Mouse (Mus musculus): ENCODE results near the gene Nr2f1. TPM values are rescaled to one million over a fixed set of nuclear protein-coding genes. Genes with fewer than 3 reads are reported as not detected.

Nr2f1 gene
- polyA plus RNA-seq, 1 experiment from 2014 or later = 70.2 TPM

- Histone ChIP-seq H3K9ac (replicated peaks; ENCODE audit: low read depth, low read length) (peak overlapping the region; percentile 84), H3K27ac (ENCODE audit: low read length) (peak overlapping the region; percentile 90), H3K27me3 (replicated peaks; ENCODE audit: control insufficient read depth, insufficient read depth, low read length) (peaks cover 5% of the 10 kb centered on the region; the same call in 1 of the 2 replicates), H3K4me3 (replicated peaks; ENCODE audit: low read length) (peak overlapping the region; percentile 65), H3K4me1 (replicated peaks; ENCODE audit: control insufficient read depth, insufficient read depth, low read length) (peaks cover 18% of the 10 kb centered on the region), H3K9me3 (ENCODE audit: control insufficient read depth, low read length) (no peaks in the 10 kb centered on the region), H3K4me2 (ENCODE audit: low read length) (peak overlapping the region; percentile 64), H3K36me3 (ENCODE audit: control insufficient read depth, insufficient read depth) (no peaks in the 10 kb centered on the region)
- no peak for ATAC-seq
- WGBS = 3% methylated on average over 63 of the region's 64 CpGs
Observed at GRCm38 (mm10) chr13:78194850-78195600, 4.5 kb downstream of the Nr2f1 start.

- Histone ChIP-seq H3K9ac (replicated peaks; ENCODE audit: low read depth, low read length) (peak overlapping the region; percentile 84), H3K9me3 (ENCODE audit: control insufficient read depth, low read length) (no peaks in the 10 kb centered on the region), H3K4me3 (replicated peaks; ENCODE audit: low read length) (peak overlapping the region; percentile 65), H3K27me3 (replicated peaks; ENCODE audit: control insufficient read depth, insufficient read depth, low read length) (peaks cover 5% of the 10 kb centered on the region; the same call in 1 of the 2 replicates), H3K4me1 (replicated peaks; ENCODE audit: control insufficient read depth, insufficient read depth, low read length) (peaks cover 23% of the 10 kb centered on the region), H3K27ac (ENCODE audit: low read length) (peak overlapping the region; percentile 90), H3K4me2 (ENCODE audit: low read length) (peak overlapping the region; percentile 64), H3K36me3 (ENCODE audit: control insufficient read depth, insufficient read depth) (no peaks in the 10 kb centered on the region)
- 10% methylated on average over 26 of the region's 26 CpGs for WGBS
- ATAC-seq = no peak
Observed at GRCm38 (mm10) chr13:78194135-78194849, 5.3 kb downstream of the Nr2f1 start.

- peak overlapping the region; percentile 64 for H3K4me2 ChIP-seq (ENCODE audit: low read length)
- no peaks in the 10 kb centered on the region for H3K36me3 ChIP-seq (ENCODE audit: control insufficient read depth, insufficient read depth)
- H3K27ac ChIP-seq (ENCODE audit: low read length) = peak overlapping the region; percentile 60
- peak overlapping the region; percentile 65 for H3K4me3 ChIP-seq (replicated peaks; ENCODE audit: low read length)
- H3K27me3 ChIP-seq (replicated peaks; ENCODE audit: control insufficient read depth, insufficient read depth, low read length) = peaks cover 8% of the 10 kb centered on the region
- ATAC-seq = no peak
- H3K9ac ChIP-seq (replicated peaks; ENCODE audit: low read depth, low read length) = peak overlapping the region; percentile 84
- 11% methylated on average over 4 of the region's 4 CpGs for WGBS
- peaks cover 27% of the 10 kb centered on the region for H3K4me1 ChIP-seq (replicated peaks; ENCODE audit: control insufficient read depth, insufficient read depth, low read length)
- no peaks in the 10 kb centered on the region for H3K9me3 ChIP-seq (ENCODE audit: control insufficient read depth, low read length)
Observed at GRCm38 (mm10) chr13:78193211-78193610, 6.3 kb downstream of the Nr2f1 start.

- WGBS = 26% methylated on average over 10 of the region's 10 CpGs
- H3K4me3 ChIP-seq (replicated peaks; ENCODE audit: low read length) = peak overlapping the region; percentile 33
- no peaks in the 10 kb centered on the region for H3K9me3 ChIP-seq (ENCODE audit: control insufficient read depth, low read length)
- peak overlapping the region; percentile 57 for H3K27ac ChIP-seq (ENCODE audit: low read length)
- no peak for ATAC-seq
- H3K27me3 ChIP-seq (replicated peaks; ENCODE audit: control insufficient read depth, insufficient read depth, low read length) = peaks cover 17% of the 10 kb centered on the region
- H3K9ac ChIP-seq (replicated peaks; ENCODE audit: low read depth, low read length) = peak overlapping the region; percentile 61
- H3K4me2 ChIP-seq (ENCODE audit: low read length) = peak overlapping the region; percentile 52
- H3K4me1 ChIP-seq (replicated peaks; ENCODE audit: control insufficient read depth, insufficient read depth, low read length) = peaks cover 32% of the 10 kb centered on the region
- H3K36me3 ChIP-seq (ENCODE audit: control insufficient read depth, insufficient read depth) = no peaks in the 10 kb centered on the region
Observed at GRCm38 (mm10) chr13:78189586-78189985, 10.0 kb downstream of the Nr2f1 start.

GRCm38 (mm10) chr13:78187833-78188232 is 11.7 kb downstream of the Nr2f1 start:
- H3K27me3 ChIP-seq (replicated peaks; ENCODE audit: control insufficient read depth, insufficient read depth, low read length) = peaks cover 19% of the 10 kb centered on the region
- peak overlapping the region; percentile 45 for H3K9ac ChIP-seq (replicated peaks; ENCODE audit: low read depth, low read length)
- peak overlapping the region; percentile 72 for H3K27ac ChIP-seq (ENCODE audit: low read length)
- H3K36me3 ChIP-seq (ENCODE audit: control insufficient read depth, insufficient read depth) = no peaks in the 10 kb centered on the region
- WGBS = 31% methylated on average over 5 of the region's 5 CpGs
- H3K4me3 ChIP-seq (replicated peaks; ENCODE audit: low read length) = peak overlapping the region; percentile 15
- no peak for ATAC-seq
- no peaks in the 10 kb centered on the region for H3K9me3 ChIP-seq (ENCODE audit: control insufficient read depth, low read length)
- H3K4me1 ChIP-seq (replicated peaks; ENCODE audit: control insufficient read depth, insufficient read depth, low read length) = peaks cover 35% of the 10 kb centered on the region
- H3K4me2 ChIP-seq (ENCODE audit: low read length) = peak overlapping the region; percentile 40

GRCm38 (mm10) chr13:78186340-78186946 is 13.1 kb downstream of the Nr2f1 start:
- 16% methylated on average over 12 of the region's 12 CpGs for WGBS
- H3K9me3 ChIP-seq (ENCODE audit: control insufficient read depth, low read length) = no peaks in the 10 kb centered on the region
- H3K27me3 ChIP-seq (replicated peaks; ENCODE audit: control insufficient read depth, insufficient read depth, low read length) = peaks cover 22% of the 10 kb centered on the region

GRCm38 (mm10) chr13:78184786-78185466 is 14.6 kb downstream of the Nr2f1 start:
- peak overlapping the region; percentile 41 for H3K9ac ChIP-seq (replicated peaks; ENCODE audit: low read depth, low read length)
- peaks cover 22% of the 10 kb centered on the region for H3K27me3 ChIP-seq (replicated peaks; ENCODE audit: control insufficient read depth, insufficient read depth, low read length)

More at GRCm38 (mm10) chr13:78186340-78186946, 13.1 kb downstream of the Nr2f1 start:
- Histone ChIP-seq H3K27ac (ENCODE audit: low read length) (peak overlapping the region; percentile 58), H3K36me3 (ENCODE audit: control insufficient read depth, insufficient read depth) (no peaks in the 10 kb centered on the region), H3K4me2 (ENCODE audit: low read length) (no peak overlapping the region), H3K9ac (replicated peaks; ENCODE audit: low read depth, low read length) (no peak overlapping the region), H3K4me3 (replicated peaks; ENCODE audit: low read length) (no peak overlapping the region), H3K4me1 (replicated peaks; ENCODE audit: control insufficient read depth, insufficient read depth, low read length) (peaks cover 36% of the 10 kb centered on the region)
- no peak for ATAC-seq

GRCm38 (mm10) chr13:78183986-78184385 is 15.6 kb downstream of the Nr2f1 start:
- peaks cover 24% of the 10 kb centered on the region for H3K27me3 ChIP-seq (replicated peaks; ENCODE audit: control insufficient read depth, insufficient read depth, low read length)
- H3K4me1 ChIP-seq (replicated peaks; ENCODE audit: control insufficient read depth, insufficient read depth, low read length) = peaks cover 38% of the 10 kb centered on the region
- H3K9me3 ChIP-seq (ENCODE audit: control insufficient read depth, low read length) = no peaks in the 10 kb centered on the region
- 6% methylated on average over 5 of the region's 5 CpGs for WGBS
- H3K27ac ChIP-seq (ENCODE audit: low read length) = peak overlapping the region; percentile 88
- H3K4me3 ChIP-seq (replicated peaks; ENCODE audit: low read length) = peak overlapping the region; percentile 9; the same call in 1 of the 2 replicates
- H3K4me2 ChIP-seq (ENCODE audit: low read length) = peak overlapping the region; percentile 42
- no peaks in the 10 kb centered on the region for H3K36me3 ChIP-seq (ENCODE audit: control insufficient read depth, insufficient read depth)
- peak overlapping the region; percentile 43 for H3K9ac ChIP-seq (replicated peaks; ENCODE audit: low read depth, low read length)
- peak; percentile 41 for ATAC-seq

More at GRCm38 (mm10) chr13:78184786-78185466, 14.6 kb downstream of the Nr2f1 start:
- no peak for ATAC-seq
- H3K36me3 ChIP-seq (ENCODE audit: control insufficient read depth, insufficient read depth) = no peaks in the 10 kb centered on the region
- H3K4me3 ChIP-seq (replicated peaks; ENCODE audit: low read length) = peak overlapping the region; percentile 23
- WGBS = 12% methylated on average over 14 of the region's 14 CpGs
- peaks cover 34% of the 10 kb centered on the region for H3K4me1 ChIP-seq (replicated peaks; ENCODE audit: control insufficient read depth, insufficient read depth, low read length)
- H3K9me3 ChIP-seq (ENCODE audit: control insufficient read depth, low read length) = no peaks in the 10 kb centered on the region
- peak overlapping the region; percentile 42 for H3K4me2 ChIP-seq (ENCODE audit: low read length)
- H3K27ac ChIP-seq (ENCODE audit: low read length) = peak overlapping the region; percentile 88
